Mouse (Mus musculus) midbrain, embryonic 16.5 days (tissue): ENCODE data around the gene Snx8. TPM values are rescaled to one million over a fixed set of nuclear protein-coding genes. Genes with fewer than 3 reads are reported as not detected.

ENCODE experiments used
- ATAC-seq: fragments of 200-750 bp; cut with Nextera tagmentation; 2 replicates; pipeline ENCODE4 v1.8.0; 2017; ENCODE audit warnings: moderate TSS enrichment
- H3K27ac ChIP-seq: fragments of 300-500 bp; sonication (generic); 2 replicates; pipeline ENCODE4 v1.5.1; 2014; ENCODE audit warnings: mild to moderate bottlenecking, low read length, mixed read lengths
- H3K27me3 ChIP-seq: fragments of 300-500 bp; sonication (generic); 2 replicates; pipeline ENCODE4 v1.6.1; 2014; ENCODE audit warnings: low read depth, low read length, mixed read lengths; ENCODE audit not compliant: control insufficient read depth, insufficient read depth
- H3K36me3 ChIP-seq: fragments of 300-500 bp; sonication (generic); 2 replicates; pipeline ENCODE4 v1.6.1; 2014; ENCODE audit warnings: mild to moderate bottlenecking, low read length, moderate library complexity, mixed read lengths; ENCODE audit not compliant: control insufficient read depth, insufficient read depth
- H3K4me1 ChIP-seq: fragments of 300-500 bp; sonication (generic); 2 replicates; pipeline ENCODE4 v1.6.1; 2014; ENCODE audit warnings: mild to moderate bottlenecking, low read length, mixed read lengths; ENCODE audit not compliant: control insufficient read depth, insufficient read depth
- H3K4me2 ChIP-seq: fragments of 300-500 bp; sonication (generic); 2 replicates; pipeline ENCODE4 v1.6.1; 2014; ENCODE audit warnings: mild to moderate bottlenecking, low read length, mixed read lengths
- H3K4me3 ChIP-seq: fragments of 300-500 bp; sonication (generic); 2 replicates; pipeline ENCODE4 v1.5.1; 2014; ENCODE audit warnings: low read depth, mild to moderate bottlenecking, low read length, moderate library complexity, mixed read lengths
- H3K9ac ChIP-seq: fragments of 300-500 bp; sonication (generic); 2 replicates; pipeline ENCODE4 v1.6.1; 2014; ENCODE audit warnings: low read depth, low read length, mixed read lengths
- H3K9me3 ChIP-seq: fragments of 300-500 bp; sonication (generic); replicated peaks from 2 replicates; pipeline ENCODE4 v1.6.1; 2014; ENCODE audit warnings: mild to moderate bottlenecking, low read length, mixed read lengths; ENCODE audit not compliant: control insufficient read depth, poor library complexity, severe bottlenecking
- WGBS: fragments of 180-500 bp; shearing (Covaris S2); extraction: QIAGEN DNeasy Blood & Tissue Kit; methylation state at CpG from one replicate; pipeline ENCODE4 v1.1.7; 2014; 5-methylcytosine and 5-hydroxymethylcytosine counted together
- polyA plus RNA-seq: library from polyadenylated mRNA; unstranded; fragments of >200 nt; fragmentation: Nextera tagmentation; extraction: Ambion mirVana; gene quantifications from 2 replicates; pipeline ENCODE4 v1.2.1, GENCODE M21; 2015

Snx8 gene
- polyA plus RNA-seq, 1 experiment from 2014 or later = 46.4 TPM

- Histone ChIP-seq H3K4me1 (no peaks in the 10 kb centered on the region), H3K9ac (no peak overlapping the region), H3K27me3 (no peaks in the 10 kb centered on the region), H3K36me3 (peaks cover 22% of the 10 kb centered on the region), H3K4me3 (no peak overlapping the region), H3K9me3 (no peaks in the 10 kb centered on the region), H3K4me2 (no peak overlapping the region), H3K27ac (no peak overlapping the region)
- no peak for ATAC-seq
- WGBS = 95% methylated on average over 3 of the region's 3 CpGs
Observed at GRCm38 (mm10) chr5:140357466-140357865, 31.6 kb downstream of the Snx8 start.

- 83% methylated on average over 11 of the region's 11 CpGs for WGBS
- H3K4me2 ChIP-seq = no peak overlapping the region
- H3K27ac ChIP-seq = no peak overlapping the region
- peaks cover 30% of the 10 kb centered on the region for H3K36me3 ChIP-seq
- no peaks in the 10 kb centered on the region for H3K4me1 ChIP-seq
- H3K9ac ChIP-seq = no peak overlapping the region
- H3K4me3 ChIP-seq = no peak overlapping the region
- no peak for ATAC-seq
- H3K9me3 ChIP-seq = no peaks in the 10 kb centered on the region
- no peaks in the 10 kb centered on the region for H3K27me3 ChIP-seq
Observed at GRCm38 (mm10) chr5:140355934-140356333, 33.1 kb downstream of the Snx8 start.

- H3K9ac ChIP-seq = no peak overlapping the region
- no peak overlapping the region for H3K4me3 ChIP-seq
- H3K9me3 ChIP-seq = no peaks in the 10 kb centered on the region
- H3K27ac ChIP-seq = no peak overlapping the region
- H3K4me1 ChIP-seq = no peaks in the 10 kb centered on the region
- H3K36me3 ChIP-seq = peaks cover 32% of the 10 kb centered on the region
- WGBS = 94% methylated on average over 6 of the region's 6 CpGs
- H3K4me2 ChIP-seq = no peak overlapping the region
- H3K27me3 ChIP-seq = no peaks in the 10 kb centered on the region
- ATAC-seq = no peak
Observed at GRCm38 (mm10) chr5:140352352-140352751, 36.7 kb downstream of the Snx8 start.

- Histone ChIP-seq H3K9ac (no peak overlapping the region), H3K4me1 (no peaks in the 10 kb centered on the region), H3K4me2 (no peak overlapping the region), H3K27ac (no peak overlapping the region), H3K27me3 (no peaks in the 10 kb centered on the region), H3K4me3 (no peak overlapping the region), H3K9me3 (no peaks in the 10 kb centered on the region), H3K36me3 (peaks cover 33% of the 10 kb centered on the region)
- no peak for ATAC-seq
- 95% methylated on average over 8 of the region's 8 CpGs for WGBS
Observed at GRCm38 (mm10) chr5:140350731-140351497, 38.1 kb downstream of the Snx8 start.

- WGBS = 97% methylated on average over 9 of the region's 9 CpGs
- Histone ChIP-seq H3K4me2 (no peak overlapping the region), H3K9ac (no peak overlapping the region), H3K9me3 (no peaks in the 10 kb centered on the region), H3K27me3 (no peaks in the 10 kb centered on the region), H3K4me3 (no peak overlapping the region), H3K4me1 (no peaks in the 10 kb centered on the region), H3K36me3 (peaks cover 34% of the 10 kb centered on the region), H3K27ac (no peak overlapping the region)
- no peak for ATAC-seq
Observed at GRCm38 (mm10) chr5:140349882-140350281, 39.2 kb downstream of the Snx8 start.

GRCm38 (mm10) chr5:140346050-140346449 lies 43.0 kb downstream of the Snx8 start:
- Histone ChIP-seq H3K4me2 (no peak overlapping the region), H3K4me3 (no peak overlapping the region), H3K27ac (no peak overlapping the region), H3K9ac (no peak overlapping the region), H3K27me3 (no peaks in the 10 kb centered on the region), H3K4me1 (no peaks in the 10 kb centered on the region), H3K36me3 (peaks cover 18% of the 10 kb centered on the region), H3K9me3 (no peaks in the 10 kb centered on the region)
- 94% methylated on average over 1 of the region's 1 CpGs for WGBS
- no peak for ATAC-seq

GRCm38 (mm10) chr5:140345244-140345643 lies 43.8 kb downstream of the Snx8 start:
- Histone ChIP-seq H3K36me3 (peaks cover 18% of the 10 kb centered on the region), H3K4me3 (no peak overlapping the region), H3K27me3 (no peaks in the 10 kb centered on the region), H3K4me2 (no peak overlapping the region), H3K4me1 (no peaks in the 10 kb centered on the region), H3K9me3 (no peaks in the 10 kb centered on the region), H3K27ac (no peak overlapping the region), H3K9ac (no peak overlapping the region)
- ATAC-seq = no peak
- 97% methylated on average over 4 of the region's 4 CpGs for WGBS

- WGBS = 92% methylated on average over 4 of the region's 4 CpGs
- Histone ChIP-seq H3K9me3 (no peaks in the 10 kb centered on the region), H3K4me3 (no peak overlapping the region), H3K27ac (no peak overlapping the region), H3K36me3 (peaks cover 21% of the 10 kb centered on the region), H3K4me2 (no peak overlapping the region), H3K4me1 (no peaks in the 10 kb centered on the region), H3K9ac (no peak overlapping the region), H3K27me3 (no peaks in the 10 kb centered on the region)
- no peak for ATAC-seq
Observed at GRCm38 (mm10) chr5:140342880-140343279, 46.2 kb downstream of the Snx8 start.

GRCm38 (mm10) chr5:140339836-140340235 lies 49.2 kb downstream of the Snx8 start:
- WGBS = 89% methylated on average over 3 of the region's 3 CpGs
- H3K4me1 ChIP-seq = no peaks in the 10 kb centered on the region
- no peaks in the 10 kb centered on the region for H3K9me3 ChIP-seq
- no peak for ATAC-seq
- H3K4me3 ChIP-seq = no peak overlapping the region
- no peak overlapping the region for H3K9ac ChIP-seq
- H3K4me2 ChIP-seq = no peak overlapping the region
- H3K36me3 ChIP-seq = peaks cover 12% of the 10 kb centered on the region; the same call in 1 of the 2 replicates
- H3K27ac ChIP-seq = no peak overlapping the region
- no peaks in the 10 kb centered on the region for H3K27me3 ChIP-seq
